Mouse (Mus musculus): ENCODE measurements at regions not wholly inside any gene's neighbourhood (a gene's known extent, or its start where the extent isn't known, plus 50 kb on each side); places are given as distances from the start of the nearest gene placed in this dataset.

- TF ChIP-seq EP300 (IDR thresholded peaks at IDR 0.05; ENCODE audit: insufficient read depth, low read depth, low read length) (peak; percentile 99), CTCF (IDR thresholded peaks at IDR 0.05; ENCODE audit: low read depth, low read length) (no peak)
- H3K9me3 ChIP-seq (replicated peaks; ENCODE audit: control insufficient read depth, insufficient read depth, low read length, poor library complexity, severe bottlenecking): no peaks in the 10 kb centered on the region
Observed at GRCm38 (mm10) chr9:120679822-120680426, 108.7 kb downstream of the Rpl14 start.

GRCm38 (mm10) chr9:120681404-120681803 is 110.2 kb downstream of the Rpl14 start:
- H3K27ac ChIP-seq (ENCODE audit: insufficient read depth, low read length): no peak overlapping the region
- peaks cover 8% of the 10 kb centered on the region for H3K4me1 ChIP-seq (ENCODE audit: control insufficient read depth, insufficient read depth, low read length)
- H3K9ac ChIP-seq (ENCODE audit: low read depth, poor library complexity, severe bottlenecking): no peak overlapping the region
- no peak for TF ChIP-seq POLR2A (IDR thresholded peaks at IDR 0.05; ENCODE audit: insufficient read depth, low read length)
- no peak for TF ChIP-seq CTCF (IDR thresholded peaks at IDR 0.05; ENCODE audit: low read depth, low read length)
- TF ChIP-seq EP300 (IDR thresholded peaks at IDR 0.05; ENCODE audit: insufficient read depth, low read depth, low read length): no peak
- H3K9me3 ChIP-seq (replicated peaks; ENCODE audit: control insufficient read depth, insufficient read depth, low read length, poor library complexity, severe bottlenecking): no peaks in the 10 kb centered on the region
- H3K4me3 ChIP-seq (ENCODE audit: low read depth, low read length): no peak overlapping the region
- H3K27me3 ChIP-seq (ENCODE audit: control insufficient read depth, insufficient read depth, low read length, poor library complexity, severe bottlenecking): no peaks in the 10 kb centered on the region
- no peaks in the 10 kb centered on the region for H3K36me3 ChIP-seq (ENCODE audit: control insufficient read depth, insufficient read depth, low read length, poor library complexity, severe bottlenecking)

More at GRCm38 (mm10) chr9:120679822-120680426, 108.7 kb downstream of the Rpl14 start:
- H3K27me3 ChIP-seq (ENCODE audit: control insufficient read depth, insufficient read depth, low read length, poor library complexity, severe bottlenecking): no peaks in the 10 kb centered on the region
- peaks cover 8% of the 10 kb centered on the region for H3K4me1 ChIP-seq (ENCODE audit: control insufficient read depth, insufficient read depth, low read length)
- peak overlapping the region; percentile 89 for H3K27ac ChIP-seq (ENCODE audit: insufficient read depth, low read length)
- H3K36me3 ChIP-seq (ENCODE audit: control insufficient read depth, insufficient read depth, low read length, poor library complexity, severe bottlenecking): no peaks in the 10 kb centered on the region
- H3K9ac ChIP-seq (ENCODE audit: low read depth, poor library complexity, severe bottlenecking): peak overlapping the region; percentile 43; the same call in 1 of the 2 replicates
- H3K4me3 ChIP-seq (ENCODE audit: low read depth, low read length): peak overlapping the region; percentile 39

- Histone ChIP-seq H3K36me3 (ENCODE audit: control insufficient read depth, insufficient read depth, low read length, poor library complexity, severe bottlenecking) (no peaks in the 10 kb centered on the region), H3K27me3 (ENCODE audit: control insufficient read depth, insufficient read depth, low read length, poor library complexity, severe bottlenecking) (no peaks in the 10 kb centered on the region), H3K4me1 (ENCODE audit: control insufficient read depth, insufficient read depth, low read length) (peaks cover 4% of the 10 kb centered on the region)
Observed at GRCm38 (mm10) chr9:120685961-120686360, 114.7 kb downstream of the Rpl14 start.

GRCm38 (mm10) chr9:120689025-120689424 is 117.8 kb downstream of the Rpl14 start:
- Histone ChIP-seq H3K27me3 (ENCODE audit: control insufficient read depth, insufficient read depth, low read length, poor library complexity, severe bottlenecking) (no peaks in the 10 kb centered on the region), H3K27ac (ENCODE audit: insufficient read depth, low read length) (no peak overlapping the region), H3K9ac (ENCODE audit: low read depth, poor library complexity, severe bottlenecking) (no peak overlapping the region), H3K4me1 (ENCODE audit: control insufficient read depth, insufficient read depth, low read length) (peaks cover 5% of the 10 kb centered on the region), H3K36me3 (ENCODE audit: control insufficient read depth, insufficient read depth, low read length, poor library complexity, severe bottlenecking) (no peaks in the 10 kb centered on the region), H3K4me3 (ENCODE audit: low read depth, low read length) (no peak overlapping the region), H3K9me3 (replicated peaks; ENCODE audit: control insufficient read depth, insufficient read depth, low read length, poor library complexity, severe bottlenecking) (no peaks in the 10 kb centered on the region)
- TF ChIP-seq EP300 (IDR thresholded peaks at IDR 0.05; ENCODE audit: insufficient read depth, low read depth, low read length) (no peak), POLR2A (IDR thresholded peaks at IDR 0.05; ENCODE audit: insufficient read depth, low read length) (no peak), CTCF (IDR thresholded peaks at IDR 0.05; ENCODE audit: low read depth, low read length) (no peak)

More at GRCm38 (mm10) chr9:120685961-120686360, 114.7 kb downstream of the Rpl14 start:
- Histone ChIP-seq H3K27ac (ENCODE audit: insufficient read depth, low read length) (no peak overlapping the region), H3K9me3 (replicated peaks; ENCODE audit: control insufficient read depth, insufficient read depth, low read length, poor library complexity, severe bottlenecking) (no peaks in the 10 kb centered on the region), H3K4me3 (ENCODE audit: low read depth, low read length) (no peak overlapping the region), H3K9ac (ENCODE audit: low read depth, poor library complexity, severe bottlenecking) (no peak overlapping the region)
- TF ChIP-seq EP300 (IDR thresholded peaks at IDR 0.05; ENCODE audit: insufficient read depth, low read depth, low read length): peak; percentile 40; the same call in 1 of the 2 replicates
- TF ChIP-seq CTCF (IDR thresholded peaks at IDR 0.05; ENCODE audit: low read depth, low read length): no peak

- Histone ChIP-seq H3K4me3 (ENCODE audit: low read depth, low read length) (no peak overlapping the region), H3K9ac (ENCODE audit: low read depth, poor library complexity, severe bottlenecking) (no peak overlapping the region)
Observed at GRCm38 (mm10) chr9:120690510-120690909, 119.3 kb downstream of the Rpl14 start.

More at GRCm38 (mm10) chr9:120690510-120690909, 119.3 kb downstream of the Rpl14 start:
- Histone ChIP-seq H3K36me3 (ENCODE audit: control insufficient read depth, insufficient read depth, low read length, poor library complexity, severe bottlenecking) (no peaks in the 10 kb centered on the region), H3K27ac (ENCODE audit: insufficient read depth, low read length) (no peak overlapping the region), H3K9me3 (replicated peaks; ENCODE audit: control insufficient read depth, insufficient read depth, low read length, poor library complexity, severe bottlenecking) (no peaks in the 10 kb centered on the region), H3K27me3 (ENCODE audit: control insufficient read depth, insufficient read depth, low read length, poor library complexity, severe bottlenecking) (no peaks in the 10 kb centered on the region), H3K4me1 (ENCODE audit: control insufficient read depth, insufficient read depth, low read length) (peaks cover 5% of the 10 kb centered on the region)
- TF ChIP-seq EP300 (IDR thresholded peaks at IDR 0.05; ENCODE audit: insufficient read depth, low read depth, low read length): 0 out of 2 replicates have a peak, but pooled peaks have one; percentile 41
- peak; percentile 42 for TF ChIP-seq CTCF (IDR thresholded peaks at IDR 0.05; ENCODE audit: low read depth, low read length)
- no peak for TF ChIP-seq POLR2A (IDR thresholded peaks at IDR 0.05; ENCODE audit: insufficient read depth, low read length)

All from ES-Bruce4 (cell line).